Mouse (Mus musculus) cerebellum, postnatal 14 days (tissue): ENCODE measurements at regions not wholly inside any gene's neighbourhood (a gene's known extent, or its start where the extent isn't known, plus 50 kb on each side); places are given as distances from the start of the nearest gene placed in this dataset.
A peak's percentile ranks its signal among the peaks of the same experiment; 100 is the strongest.

Experiments
- DNase-seq, 2 experiments: peaks; one replicate each; pipeline ENCODE4 v3.0.0; 2021; ENCODE audit warnings: mixed read lengths in 2 of 2

- DNase-seq, result no peak
These were observed 244.4 kb downstream of the Rplp1 start for GRCm38 (mm10) chr9:61669729-61670520.

- no peak for DNase-seq
These were observed 245.6 kb downstream of the Rplp1 start for GRCm38 (mm10) chr9:61668723-61669122.

- no peak for DNase-seq
These were observed 246.1 kb downstream of the Rplp1 start for GRCm38 (mm10) chr9:61668157-61668697.

GRCm38 (mm10) chr9:61667453-61668074 lies 246.8 kb downstream of the Rplp1 start:
- no peak for DNase-seq

GRCm38 (mm10) chr9:61666761-61667332 lies 247.5 kb downstream of the Rplp1 start:
- no peak for DNase-seq

- DNase-seq, result no peak
These were observed 248.2 kb downstream of the Rplp1 start for GRCm38 (mm10) chr9:61666118-61666517.

- no peak for DNase-seq
These were observed 249.1 kb downstream of the Rplp1 start for GRCm38 (mm10) chr9:61665254-61665653.

GRCm38 (mm10) chr9:61664000-61664622 lies 250.2 kb downstream of the Rplp1 start:
- no peak for DNase-seq

- DNase-seq, result no peak
These were observed 252.0 kb downstream of the Rplp1 start for GRCm38 (mm10) chr9:61662055-61663028.

- no peak for DNase-seq
These were observed 254.2 kb downstream of the Rplp1 start for GRCm38 (mm10) chr9:61660191-61660590.

- no peak for DNase-seq
These were observed 256.3 kb downstream of the Rplp1 start for GRCm38 (mm10) chr9:61657996-61658395.

- peak; percentile 47 to 51 for DNase-seq
These were observed 258.8 kb downstream of the Rplp1 start for GRCm38 (mm10) chr9:61655433-61655981.

GRCm38 (mm10) chr9:61645661-61646425 lies 268.5 kb downstream of the Rplp1 start:
- no peak for DNase-seq

GRCm38 (mm10) chr9:61640739-61641138 lies 268.6 kb downstream of the Tle3 start:
- DNase-seq, result no peak

- no peak for DNase-seq
These were observed 266.7 kb downstream of the Tle3 start for GRCm38 (mm10) chr9:61638908-61639307.

GRCm38 (mm10) chr9:61633936-61634335 lies 261.8 kb downstream of the Tle3 start:
- DNase-seq, result no peak

GRCm38 (mm10) chr9:61632602-61633001 lies 260.4 kb downstream of the Tle3 start:
- DNase-seq, result no peak

- DNase-seq, result no peak
These were observed 258.9 kb downstream of the Tle3 start for GRCm38 (mm10) chr9:61631097-61631496.

GRCm38 (mm10) chr9:61627801-61628574 lies 255.8 kb downstream of the Tle3 start:
- DNase-seq, result no peak

- DNase-seq, result peak in 1 of 2 experiments; percentile 11
These were observed 250.8 kb downstream of the Tle3 start for GRCm38 (mm10) chr9:61622933-61623332.
